ENCODE assay signal across 8 mouse cellular contexts in the genomic region with DNA sequence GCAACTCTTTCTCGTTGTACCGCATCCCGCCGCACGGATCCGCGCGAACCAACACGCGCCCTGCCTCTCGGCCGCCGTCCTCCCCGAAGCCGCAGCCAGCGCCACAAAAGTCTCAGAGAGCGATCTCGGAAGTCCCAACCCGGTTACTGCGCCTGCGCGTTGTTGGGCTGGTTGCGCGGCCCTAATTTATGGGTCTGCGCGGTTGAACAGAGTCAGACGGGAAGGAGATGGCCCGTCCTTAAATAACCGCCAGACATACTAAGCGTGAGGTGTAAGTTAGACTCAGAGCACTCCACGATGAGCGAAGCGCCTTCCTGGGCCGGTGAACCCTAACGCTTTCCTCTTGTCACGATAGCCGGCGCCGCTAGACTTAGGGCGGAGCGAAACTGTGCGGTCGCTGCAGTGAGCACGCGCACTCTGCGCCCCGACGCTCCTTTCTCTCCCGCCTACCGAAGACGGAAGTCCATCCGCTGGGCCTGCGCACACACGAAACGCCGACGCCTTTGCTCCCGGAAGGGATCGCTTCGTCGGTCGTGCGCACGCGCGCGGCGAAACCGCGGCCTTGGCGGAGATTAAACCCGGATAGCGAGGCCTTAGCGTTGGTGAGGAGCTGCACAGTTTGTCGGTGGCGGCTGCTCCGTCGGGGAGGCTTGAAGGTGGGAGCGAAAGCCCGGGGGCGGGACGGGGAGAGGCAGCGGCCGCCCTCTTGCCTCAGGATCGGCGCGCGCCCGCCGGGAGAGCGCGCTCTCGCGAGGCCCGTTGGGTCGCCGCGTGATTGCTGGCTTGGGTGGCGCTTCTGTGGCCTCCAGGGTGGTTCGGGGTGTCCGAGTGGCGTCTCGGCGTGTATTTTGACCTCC. TPM values are rescaled to one million over a fixed set of nuclear protein-coding genes. Genes with fewer than 3 reads are reported as not detected.
A peak's percentile ranks its signal among the peaks of the same experiment; 100 is the strongest.
DNase-seq lines count a peak whose midpoint lies in the region; ATAC-seq and TF ChIP-seq lines count a peak whose summit lies in the region.

Gene Sf3a2, plus strand, starts transcription at position 49 of the 857 bp plus-strand sequence.
Gene Plekhj1, minus strand, starts transcription at position 477 of the 857 bp plus-strand sequence.

- peak within 1 kb of the TSS; percentile 99 for H3K9ac ChIP-seq in ES-E14 (ENCODE audit: insufficient read depth, low read depth, low read length, poor library complexity, severe bottlenecking)
- peak within 1 kb of the TSS; percentile 99 for H3K9ac ChIP-seq in forebrain, embryonic 15.5 days (replicated peaks)

- no peaks in the 10 kb centered on the region for H3K9me3 ChIP-seq in ES-E14 (ENCODE audit: control insufficient read depth, insufficient read depth, low read depth, low read length)
- H3K9me3 ChIP-seq in forebrain, embryonic 15.5 days: no peaks in the 10 kb centered on the region

- peak; percentile 90 for DNase-seq in ES-E14 (ENCODE audit: low read depth, low spot score)
- DNase-seq in cerebellum, adult 11-12 months: peak; percentile 97
- peak; percentile 91 for DNase-seq in heart, postnatal 25 days (ENCODE audit: low spot score)
- peak; percentile 93 to 97 for DNase-seq in layer of hippocampus, adult 18-20 months (ENCODE audit: low spot score in 2 of 2)
- peak; percentile 95 for DNase-seq in lung, adult 2 months
- DNase-seq in thymus, adult 18-20 months: peak; percentile 92 to 95

- in situ Hi-C loops in ES-E14 (cut with MboI; ENCODE audit: low sequenced_read_pairs in 2 of 2, unreplicated experiment in 2 of 2): no loop called here

- TF ChIP-seq CTCF in lung, adult 2 months (IDR thresholded peaks at IDR 0.05; ENCODE audit: insufficient read depth, low read length): no peak

- WGBS in forebrain, embryonic 15.5 days: under 1% methylated on average over 104 of the region's 104 CpGs
- WGBS in lung, adult 2 months: under 1% methylated on average over 104 of the region's 104 CpGs

- ATAC-seq in forebrain, embryonic 15.5 days (replicated peaks): peak; percentile 95
- ATAC-seq in neutrophil, adult 5-6 weeks (ENCODE audit: extremely low read depth, insufficient number of reproducible peaks, low FRiP score, poor library complexity, severe bottlenecking): peak; percentile 85

- H3K27me3 ChIP-seq in forebrain, embryonic 15.5 days: no peaks in the 10 kb centered on the region

- H3K36me3 ChIP-seq in ES-E14 (ENCODE audit: control insufficient read depth, insufficient read depth, low read length, poor library complexity, severe bottlenecking): peaks cover 56% of the 10 kb centered on the region
- peaks cover 50% of the 10 kb centered on the region for H3K36me3 ChIP-seq in forebrain, embryonic 15.5 days

- H3K27ac ChIP-seq in ES-E14 (ENCODE audit: insufficient read depth, low read depth, low read length, poor library complexity, severe bottlenecking): peak within 1 kb of the TSS; percentile 96
- peak within 1 kb of the TSS; percentile 99 for H3K27ac ChIP-seq in forebrain, embryonic 15.5 days (replicated peaks)

- intact Hi-C loops in heart, postnatal 25 days (cut with DNase I): loop anchor here (2.0 kb wide), 1 partner anchor 28 kb away; the partner anchor contains the start of gene Oaz1

- peak; percentile 94; the same call in 1 of the 2 replicates for TF ChIP-seq POLR2A in lung, adult 2 months (IDR thresholded peaks at IDR 0.05; ENCODE audit: borderline replicate concordance, extremely low read depth, low read depth, low read length)

- H3K4me2 ChIP-seq in forebrain, embryonic 15.5 days (replicated peaks): peak within 1 kb of the TSS; percentile 89

- H3K4me1 ChIP-seq in ES-E14 (ENCODE audit: control insufficient read depth in 2 of 2, insufficient read depth in 2 of 2, low read length in 2 of 2, poor library complexity in 1 of 2): peaks cover 0 to 18% of the 10 kb centered on the region in 2 experiments; a peak in 1 of 4 replicates
- H3K4me1 ChIP-seq in forebrain, embryonic 15.5 days: peaks cover 32% of the 10 kb centered on the region
- H3K4me1 ChIP-seq in lung, adult 2 months (ENCODE audit: control insufficient read depth, insufficient read depth, low read length): peaks cover 18% of the 10 kb centered on the region

- H3K4me3 ChIP-seq in ES-E14 (ENCODE audit: insufficient read depth in 1 of 2, low read depth in 1 of 2, low read length in 2 of 2, poor library complexity in 1 of 2, severe bottlenecking in 1 of 2): peak within 1 kb of the TSS; percentile 80 to 91
- peak within 1 kb of the TSS; percentile 96 for H3K4me3 ChIP-seq in forebrain, embryonic 15.5 days
- H3K4me3 ChIP-seq in lung, adult 2 months (replicated peaks; ENCODE audit: extremely low read depth, low read depth, low read length): peak within 1 kb of the TSS; percentile 88

TF ChIP-seq in ES-E14, 5 proteins besides CTCF, POLR2A, EP300 and RAD21:
- TF ChIP-seq MAFK (IDR thresholded peaks at IDR 0.05; ENCODE audit: insufficient read depth, low read depth, low read length): no peak
- no peak for TF ChIP-seq ZC3H11A (IDR thresholded peaks at IDR 0.05; ENCODE audit: borderline replicate concordance, low read depth, low read length)
- peak; percentile 93 for TF ChIP-seq CHD2 (IDR thresholded peaks at IDR 0.05; ENCODE audit: low read depth, low read length)
- no peak for TF ChIP-seq ZNF384 (IDR thresholded peaks at IDR 0.05; ENCODE audit: low read depth, low read length)
- peak; percentile 76 for TF ChIP-seq HCFC1 (IDR thresholded peaks at IDR 0.05; ENCODE audit: borderline replicate concordance, insufficient read depth, low read length)

RNA-seq across cellular contexts. Expression of gene Sf3a2, which starts in this region (rescaled TPM):
- total RNA-seq in ES-E14 (2012; rRNA removed): 31.4 and 39.6 TPM in 2 replicates
- polyA plus RNA-seq in forebrain, embryonic 15.5 days (2015; fragmentation: Nextera tagmentation; extraction: Ambion mirVana): 60.2 and 62.6 TPM in 2 replicates
- total RNA-seq in heart, postnatal 25 days (2021): 10 to 100 TPM; 29.6 to 29.9 TPM
- 10 to 100 TPM; 52.3 to 57.3 TPM for total RNA-seq in layer of hippocampus, adult 18-20 months (2021)
- 35.7 and 38.7 TPM in 2 replicates for polyA plus RNA-seq in lung, adult 2 months (2012; rRNA removed)
- 15.5 and 20.4 TPM in 2 replicates for total RNA-seq in neutrophil, adult 5-6 weeks (2017)

RNA-seq across cellular contexts. Expression of gene Plekhj1, which starts in this region (rescaled TPM):
- 77.2 and 87.1 TPM in 2 replicates for total RNA-seq in ES-E14 (2012; rRNA removed)
- 140 and 154 TPM in 2 replicates for polyA plus RNA-seq in forebrain, embryonic 15.5 days (2015; fragmentation: Nextera tagmentation; extraction: Ambion mirVana)
- total RNA-seq in heart, postnatal 25 days (2021): 10 to 100 TPM; 27.4 to 29.7 TPM
- total RNA-seq in layer of hippocampus, adult 18-20 months (2021): 10 to 100 TPM; 63.3 to 71.2 TPM
- 51.2 and 58.8 TPM in 2 replicates for polyA plus RNA-seq in lung, adult 2 months (2012; rRNA removed)
- total RNA-seq in neutrophil, adult 5-6 weeks (2017): 50.4 and 52.8 TPM in 2 replicates

Comparison
In these comparisons a context has a peak if more than half of its experiments do, and no peak if none do; other contexts are left out.
1. Peak in every context shown above with its lines: DNase-seq, ATAC-seq, H3K4me3 ChIP-seq and H3K27ac ChIP-seq.